Mouse (Mus musculus) ovary, postnatal 10 days (tissue): ENCODE measurements around the gene Morn1.

Experiments used
- DNase-seq: peaks from one replicate; pipeline ENCODE4 v3.0.0; 2022; ENCODE audit warnings: low spot score

The Morn1 gene

GRCm38 (mm10) chr4:155140150-155140549 is 53.8 kb downstream of the Morn1 start:
- no peak for DNase-seq

- DNase-seq, result no peak
Observed at GRCm38 (mm10) chr4:155140795-155141265, 54.5 kb downstream of the Morn1 start.

DNA sequence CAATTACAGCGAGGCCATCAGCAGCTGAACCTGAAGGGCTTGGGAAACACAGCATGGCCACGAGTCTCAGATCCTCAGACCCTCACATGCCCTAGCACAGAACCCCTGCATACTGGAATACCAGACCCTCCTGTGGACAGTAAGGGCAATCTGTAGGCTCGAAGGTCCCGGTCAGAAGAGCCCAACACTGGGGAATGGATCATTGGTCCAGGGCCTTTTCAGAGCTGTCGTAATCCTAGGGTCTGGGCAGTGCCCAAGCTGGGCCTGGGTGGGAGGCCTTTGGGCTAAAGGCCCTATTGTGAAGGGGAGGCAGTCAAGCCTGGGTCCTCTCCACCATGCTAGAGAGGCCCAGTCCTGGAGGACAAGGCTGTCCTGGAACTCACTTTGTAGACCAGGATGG is 56.5 kb downstream of the Morn1 start:
- DNase-seq, result no peak

- no peak for DNase-seq
Observed at GRCm38 (mm10) chr4:155143411-155143810, 57.0 kb downstream of the Morn1 start.

- no peak for DNase-seq
Observed at GRCm38 (mm10) chr4:155143871-155144502, 57.6 kb downstream of the Morn1 start.

DNA sequence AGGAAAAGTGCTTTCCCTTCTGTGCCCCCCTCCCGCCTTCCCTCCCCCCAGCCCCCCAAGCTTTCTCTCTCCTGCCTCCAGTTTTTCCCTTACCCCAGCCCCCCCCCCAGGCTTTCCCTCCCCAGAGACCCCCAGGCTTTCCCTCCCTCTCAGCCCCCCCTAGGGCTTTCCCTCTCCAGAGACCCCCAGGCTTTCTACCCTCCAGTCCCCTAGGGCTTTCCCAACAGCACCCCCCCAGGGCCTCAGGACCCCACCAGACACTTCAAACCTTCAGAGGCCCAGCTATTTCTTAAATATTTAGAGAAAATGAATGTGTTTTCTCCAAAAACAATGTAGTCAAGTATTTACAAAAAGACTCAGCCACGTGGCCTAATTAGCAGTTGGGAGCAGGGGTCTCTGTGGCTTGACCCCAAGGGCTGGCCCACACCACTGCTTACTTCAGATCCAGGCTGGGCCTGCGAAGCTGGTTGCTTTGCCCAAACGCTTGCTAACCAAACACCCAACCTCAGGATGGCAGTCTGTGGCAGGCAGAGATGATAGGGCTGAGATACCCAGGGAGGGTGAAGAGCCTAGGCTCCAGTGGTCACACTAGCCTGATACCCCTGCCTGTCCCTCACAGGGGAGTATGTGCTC is 58.3 kb downstream of the Morn1 start:
- DNase-seq, result no peak

- no peak for DNase-seq
Observed at GRCm38 (mm10) chr4:155146107-155146823, 59.9 kb downstream of the Morn1 start.

- no peak for DNase-seq
Observed at GRCm38 (mm10) chr4:155148453-155148852, 62.1 kb downstream of the Morn1 start.

DNA sequence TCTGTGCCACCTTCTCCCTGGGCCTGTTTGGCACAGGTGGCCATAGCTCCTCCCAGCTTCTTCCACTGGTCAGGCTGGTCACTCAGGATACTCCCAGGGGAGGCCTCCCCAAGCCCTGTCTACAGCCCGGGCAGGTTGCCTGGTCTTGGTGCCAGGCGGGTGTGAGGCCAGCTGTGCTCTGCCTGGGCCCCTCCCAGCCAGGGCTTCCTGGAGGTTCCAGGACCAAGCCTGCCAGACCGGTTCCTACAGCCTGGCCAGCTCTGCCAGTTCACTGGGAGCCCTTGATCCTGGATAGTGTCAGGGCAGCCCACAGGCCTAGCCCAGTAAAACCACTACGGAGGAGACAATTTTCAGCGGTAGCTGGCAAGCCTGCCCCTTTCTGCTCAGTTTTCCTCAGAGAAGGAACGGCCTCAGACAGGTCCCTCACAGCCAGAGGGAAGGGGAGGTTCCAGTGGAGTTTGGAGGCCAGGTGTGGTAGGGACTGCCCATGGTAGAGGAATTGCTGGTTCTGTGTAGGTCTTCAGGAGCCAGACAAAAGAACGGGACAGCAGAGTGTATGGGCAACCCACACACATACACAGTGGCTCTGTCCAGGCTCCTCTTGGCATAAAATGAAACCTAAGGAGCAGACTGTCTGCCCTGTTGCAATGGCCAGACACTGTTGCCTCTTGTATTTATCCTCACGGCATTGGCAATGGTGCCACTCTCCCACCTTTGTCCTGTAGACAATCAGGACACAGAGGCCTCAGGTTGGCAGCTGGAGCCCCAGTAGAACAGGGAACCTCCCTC is 62.7 kb downstream of the Morn1 start:
- DNase-seq, result peak; percentile 46

GRCm38 (mm10) chr4:155149941-155150275 is 63.5 kb downstream of the Morn1 start:
- no peak for DNase-seq

GRCm38 (mm10) chr4:155150276-155151113 is 64.1 kb downstream of the Morn1 start:
- DNase-seq, result peak; percentile 80

GRCm38 (mm10) chr4:155151221-155151788 is 64.9 kb downstream of the Morn1 start:
- DNase-seq, result no peak

DNA sequence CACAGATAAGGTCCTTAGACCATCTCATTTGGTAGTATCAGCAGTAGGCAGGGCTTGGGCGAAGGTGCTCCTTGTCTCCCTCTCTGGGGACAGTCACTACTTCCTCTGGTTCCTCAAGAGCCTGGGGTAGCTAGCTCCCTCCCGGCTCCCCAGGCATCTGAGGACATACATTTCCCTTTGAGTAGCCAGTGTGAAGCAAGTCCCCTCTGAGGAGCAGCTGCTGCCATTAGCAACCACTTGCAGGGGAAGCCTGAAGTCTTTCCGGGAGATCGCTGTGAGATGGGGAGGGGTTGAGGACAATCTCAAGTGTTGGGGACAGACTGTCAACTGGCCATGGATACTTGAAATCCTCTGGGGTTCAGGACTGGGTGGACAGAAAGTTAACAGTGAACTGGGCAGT is 65.5 kb downstream of the Morn1 start:
- no peak for DNase-seq

- no peak for DNase-seq
Observed at GRCm38 (mm10) chr4:155152476-155152875, 66.1 kb downstream of the Morn1 start.

- DNase-seq, result no peak
Observed at GRCm38 (mm10) chr4:155153389-155154072, 67.2 kb downstream of the Morn1 start.

GRCm38 (mm10) chr4:155154986-155155385 is 68.6 kb downstream of the Morn1 start:
- no peak for DNase-seq

DNA sequence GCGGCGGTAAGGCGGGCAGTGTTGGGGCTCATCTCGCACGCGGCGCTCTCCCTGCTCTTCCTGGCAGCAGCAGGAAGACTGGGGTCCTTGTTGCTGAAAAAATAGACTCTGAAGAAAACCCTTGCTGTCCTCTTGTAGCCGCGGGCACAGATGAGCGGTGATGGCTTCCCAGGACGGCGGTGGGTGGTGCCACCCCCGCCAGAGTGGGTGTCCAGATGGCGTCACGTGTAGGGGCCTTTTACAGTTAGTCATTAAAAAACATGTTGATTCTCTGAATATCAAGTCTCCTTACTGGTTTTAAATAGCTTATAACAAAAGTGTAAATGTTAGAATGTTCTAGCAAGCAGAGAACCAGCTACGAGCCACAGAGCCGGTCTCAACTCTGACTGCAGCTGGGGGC is 70.4 kb downstream of the Morn1 start:
- no peak for DNase-seq

GRCm38 (mm10) chr4:155157871-155158542 is 71.6 kb downstream of the Morn1 start:
- no peak for DNase-seq

DNA sequence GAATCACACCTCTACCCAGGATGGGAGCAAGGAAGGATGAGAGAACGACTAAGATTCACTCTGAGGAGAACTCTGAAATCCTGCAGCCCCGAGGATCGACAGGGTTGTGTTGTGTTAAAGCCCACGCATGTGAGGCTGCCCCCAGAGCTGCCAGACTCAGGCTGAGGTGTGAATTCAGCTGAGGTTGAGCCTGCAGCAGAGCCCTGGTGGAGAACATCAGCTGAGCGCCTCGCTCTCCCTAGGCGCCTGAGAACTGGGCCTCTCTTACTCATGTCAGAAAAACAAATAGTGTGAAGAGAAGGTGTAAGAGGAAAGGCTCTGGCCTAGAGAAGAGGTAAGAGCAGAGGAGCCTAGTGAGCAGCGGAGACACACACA is 72.2 kb downstream of the Morn1 start:
- DNase-seq, result no peak
